Mouse (Mus musculus) heart, postnatal 4 days (tissue): ENCODE measurements around the gene Gm11549. TPM values are rescaled to one million over a fixed set of nuclear protein-coding genes. Genes with fewer than 3 reads are reported as not detected.

Experiments
- DNase-seq: peaks from one replicate; pipeline ENCODE4 v3.0.0; 2021
- total RNA-seq, 2 experiments: library from RNA; stranded (reverse); gene quantifications; 2 replicates each; pipeline ENCODE4 v1.2.3; 2021

The Gm11549 gene
- total RNA-seq, 2 experiments from 2014 or later, result 0.09 to 0.12 TPM

GRCm38 (mm10) chr3:36511491-36511890 is 10.1 kb downstream of the Gm11549 start:
- DNase-seq, result no peak

GRCm38 (mm10) chr3:36505809-36506735 is 15.5 kb downstream of the Gm11549 start:
- no peak for DNase-seq

- DNase-seq, result no peak
These were observed 16.3 kb downstream of the Gm11549 start for GRCm38 (mm10) chr3:36505306-36505705.

- DNase-seq, result no peak
These were observed 20.1 kb downstream of the Gm11549 start for GRCm38 (mm10) chr3:36501546-36501945.

- DNase-seq, result no peak
These were observed 20.6 kb downstream of the Gm11549 start for GRCm38 (mm10) chr3:36500976-36501375.

GRCm38 (mm10) chr3:36499418-36499817 is 22.2 kb downstream of the Gm11549 start:
- DNase-seq, result no peak

- DNase-seq, result no peak
These were observed 23.4 kb downstream of the Gm11549 start for GRCm38 (mm10) chr3:36498224-36498623.

- DNase-seq, result peak; percentile 82
These were observed 24.9 kb downstream of the Gm11549 start for GRCm38 (mm10) chr3:36496746-36497145.

GRCm38 (mm10) chr3:36496273-36496672 is 25.3 kb downstream of the Gm11549 start:
- DNase-seq, result no peak

GRCm38 (mm10) chr3:36495436-36495835 is 26.2 kb downstream of the Gm11549 start:
- peak; percentile 93 for DNase-seq

- no peak for DNase-seq
These were observed 27.0 kb downstream of the Gm11549 start for GRCm38 (mm10) chr3:36494613-36495012.

- no peak for DNase-seq
These were observed 27.9 kb downstream of the Gm11549 start for GRCm38 (mm10) chr3:36493641-36494283.

GRCm38 (mm10) chr3:36492716-36493391 is 28.8 kb downstream of the Gm11549 start:
- no peak for DNase-seq

- no peak for DNase-seq
These were observed 30.1 kb downstream of the Gm11549 start for GRCm38 (mm10) chr3:36491535-36491934.

GRCm38 (mm10) chr3:36489590-36489910 is 32.1 kb downstream of the Gm11549 start:
- no peak for DNase-seq

GRCm38 (mm10) chr3:36488899-36489589 is 32.6 kb downstream of the Gm11549 start:
- no peak for DNase-seq

GRCm38 (mm10) chr3:36488367-36488766 is 33.2 kb downstream of the Gm11549 start:
- no peak for DNase-seq

GRCm38 (mm10) chr3:36486881-36487280 is 34.7 kb downstream of the Gm11549 start:
- DNase-seq, result no peak

GRCm38 (mm10) chr3:36486176-36486575 is 35.4 kb downstream of the Gm11549 start:
- no peak for DNase-seq

GRCm38 (mm10) chr3:36484292-36484691 is 37.3 kb downstream of the Gm11549 start:
- no peak for DNase-seq

- DNase-seq, result no peak
These were observed 38.7 kb downstream of the Gm11549 start for GRCm38 (mm10) chr3:36482940-36483339.

- peak; percentile 73 for DNase-seq
These were observed 39.8 kb downstream of the Gm11549 start for GRCm38 (mm10) chr3:36481776-36482193.

GRCm38 (mm10) chr3:36480486-36480885 is 41.1 kb downstream of the Gm11549 start:
- no peak for DNase-seq
